Mouse (Mus musculus) CH12.LX (cell line): ENCODE data around the gene Klhl41.
A peak's percentile ranks its signal among the peaks of the same experiment; 100 is the strongest.

Source experiments
- CTCF ChIP-seq, 2 experiments: IDR thresholded peaks in 1 of 2; conservative IDR thresholded peaks in 1 of 2; 2 replicates each; pipeline ENCODE4 v1.5.1; 2011 to 2012; ENCODE audit warnings: low read depth in 2 of 2, low read length in 2 of 2, improper control_type of control experiment in 1 of 2, inconsistent platforms in 1 of 2, mild to moderate bottlenecking in 1 of 2, moderate library complexity in 1 of 2
- JUND ChIP-seq: conservative IDR thresholded peaks from 2 replicates; pipeline ENCODE4 v1.6.1; 2011; ENCODE audit warnings: low read depth, low read length, improper control_type of control experiment
- MAX ChIP-seq: IDR thresholded peaks from 2 replicates; pipeline ENCODE4 v1.6.1; 2011; ENCODE audit warnings: low read length, improper control_type of control experiment
- POLR2A ChIP-seq: IDR thresholded peaks from 2 replicates; pipeline ENCODE4 v1.6.1; 2011; ENCODE audit warnings: low read depth, mild to moderate bottlenecking, improper control_type of control experiment, low read length
- UBTF ChIP-seq: IDR thresholded peaks from 2 replicates; pipeline ENCODE4 v1.6.1; 2012; ENCODE audit warnings: low read depth, mild to moderate bottlenecking, inconsistent platforms, low read length, improper control_type of control experiment, moderate library complexity
- ZKSCAN1 ChIP-seq: IDR thresholded peaks from 2 replicates; pipeline ENCODE4 v1.6.1; 2012; ENCODE audit warnings: low read depth, inconsistent platforms, low read length, improper control_type of control experiment, borderline replicate concordance

GRCm38 (mm10) chr2:69646726-69647490 is 23.0 kb upstream of the Klhl41 start, which contains the start of gene Bbs5:
- TF ChIP-seq ZKSCAN1 (no peak), POLR2A (peak; percentile 37; the same call in 1 of the 2 replicates), UBTF (no peak), CTCF (conservative IDR thresholded peaks at IDR 0.05 in 1 of 2, IDR thresholded peaks at IDR 0.05 in 1 of 2; ENCODE audit: low read depth in 2 of 2, low read length in 2 of 2) (no peak), JUND (no peak), MAX (no peak)
